Mouse (Mus musculus) heart, adult 9 months (tissue): ENCODE data around the gene Ccdc33.

Experiments
- DNase-seq, 2 experiments: peaks; one replicate each; pipeline ENCODE4 v3.0.0; 2022; ENCODE audit warnings: low spot score in 2 of 2

Gene Ccdc33

GRCm38 (mm10) chr9:58012486-58012885, 106.1 kb downstream of the Ccdc33 start:
- DNase-seq = no peak

GRCm38 (mm10) chr9:58011552-58011951, 107.1 kb downstream of the Ccdc33 start:
- no peak for DNase-seq

- DNase-seq = no peak
These were observed 107.6 kb downstream of the Ccdc33 start for GRCm38 (mm10) chr9:58011027-58011426.

GRCm38 (mm10) chr9:58009588-58009987, 109.0 kb downstream of the Ccdc33 start:
- DNase-seq = no peak

GRCm38 (mm10) chr9:58009015-58009362, 109.6 kb downstream of the Ccdc33 start:
- DNase-seq = peak; percentile 74 to 75

- no peak for DNase-seq
These were observed 110.1 kb downstream of the Ccdc33 start for GRCm38 (mm10) chr9:58008336-58009014.

GRCm38 (mm10) chr9:58005753-58006461, 112.7 kb downstream of the Ccdc33 start, which contains the start of gene Cyp11a1:
Gene Cyp11a1 (plus strand): TSS chr9:58006411.
- DNase-seq = no peak

- no peak for DNase-seq
These were observed 115.4 kb downstream of the Ccdc33 start for GRCm38 (mm10) chr9:58003272-58003671.

- DNase-seq = no peak
These were observed 118.9 kb downstream of the Ccdc33 start for GRCm38 (mm10) chr9:57999676-58000075.

GRCm38 (mm10) chr9:57998685-57999084, 119.9 kb downstream of the Ccdc33 start:
- DNase-seq = no peak

GRCm38 (mm10) chr9:57998032-57998659, 120.5 kb downstream of the Ccdc33 start:
- peak; percentile 40 to 52 for DNase-seq

- DNase-seq = no peak
These were observed 121.1 kb downstream of the Ccdc33 start for GRCm38 (mm10) chr9:57997511-57998031.

- DNase-seq = no peak
These were observed 123.3 kb downstream of the Ccdc33 start for GRCm38 (mm10) chr9:57995282-57995681.

GRCm38 (mm10) chr9:57992781-57993591, 125.6 kb downstream of the Ccdc33 start:
- no peak for DNase-seq

- no peak for DNase-seq
These were observed 126.6 kb downstream of the Ccdc33 start for GRCm38 (mm10) chr9:57992060-57992459.

GRCm38 (mm10) chr9:57990438-57991110, 128.0 kb downstream of the Ccdc33 start:
- DNase-seq = peak; percentile 47 to 48

- DNase-seq = no peak
These were observed 129.3 kb downstream of the Ccdc33 start for GRCm38 (mm10) chr9:57989309-57989708.

- no peak for DNase-seq
These were observed 130.5 kb downstream of the Ccdc33 start for GRCm38 (mm10) chr9:57988098-57988497.

- no peak for DNase-seq
These were observed 132.3 kb downstream of the Ccdc33 start for GRCm38 (mm10) chr9:57986293-57986692.

- DNase-seq = no peak
These were observed 133.3 kb downstream of the Ccdc33 start for GRCm38 (mm10) chr9:57985304-57985703.

- DNase-seq = no peak
These were observed 138.1 kb downstream of the Ccdc33 start for GRCm38 (mm10) chr9:57980570-57980969.
